Mouse (Mus musculus): ENCODE measurements around the gene Cdc7.

Gene Cdc7

DNA sequence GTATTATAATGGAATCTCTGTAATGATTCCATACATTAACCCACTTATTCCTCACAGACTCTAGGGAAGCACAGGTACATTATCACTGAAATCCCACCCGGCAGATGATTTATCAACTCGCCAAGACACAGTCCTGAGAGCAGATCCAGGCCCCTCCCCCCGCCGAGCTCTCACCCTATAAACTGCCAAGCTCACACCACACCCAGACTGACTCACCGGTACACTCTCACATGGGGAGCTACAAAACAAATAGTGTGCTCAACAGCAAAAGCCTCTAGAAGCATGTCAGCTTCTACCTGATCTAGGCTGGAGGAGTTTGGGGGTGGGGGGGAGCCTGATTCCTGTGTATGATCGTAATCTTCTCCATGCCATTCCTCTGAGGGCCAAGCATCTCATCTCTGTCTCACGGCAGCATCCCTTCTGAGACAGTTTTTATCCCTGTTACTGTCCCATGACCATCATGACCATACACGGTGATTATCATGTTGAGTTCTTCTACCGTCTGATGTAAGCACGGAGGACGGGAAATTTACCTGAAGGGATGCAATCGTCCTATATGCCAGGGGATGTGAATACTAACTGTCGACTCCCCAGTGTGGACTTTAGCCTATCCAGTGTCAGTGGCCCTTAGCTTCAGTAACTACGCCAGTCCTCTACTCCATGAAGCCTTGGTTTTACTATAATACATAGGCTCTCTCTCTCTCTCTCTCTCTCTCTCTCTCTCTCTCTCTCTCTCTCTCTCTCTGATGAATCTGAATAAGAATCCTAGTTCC lies 57.4 kb downstream of the Cdc7 start:
- in situ Hi-C loops (cut with MboI, MseI) = no loop called here

DNA sequence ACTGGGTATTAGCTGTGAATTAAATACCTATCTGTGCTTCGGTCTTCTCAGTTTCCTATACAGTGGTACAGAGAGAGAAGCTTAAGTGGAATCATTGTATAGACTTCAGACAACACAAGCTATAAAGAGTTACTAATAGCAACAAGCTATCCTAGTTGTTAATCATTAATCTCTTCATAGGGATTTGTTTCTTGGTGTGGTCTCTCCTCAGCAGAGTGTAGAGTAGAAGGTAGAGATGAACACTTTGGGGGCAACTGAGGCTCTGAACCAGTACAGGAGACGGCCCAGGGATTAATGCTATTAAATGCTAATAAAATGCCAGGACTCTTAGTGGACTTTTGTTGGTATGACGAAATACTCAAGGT lies 57.9 kb downstream of the Cdc7 start:
- in situ Hi-C loops (cut with MboI, MseI) = no loop called here

DNA sequence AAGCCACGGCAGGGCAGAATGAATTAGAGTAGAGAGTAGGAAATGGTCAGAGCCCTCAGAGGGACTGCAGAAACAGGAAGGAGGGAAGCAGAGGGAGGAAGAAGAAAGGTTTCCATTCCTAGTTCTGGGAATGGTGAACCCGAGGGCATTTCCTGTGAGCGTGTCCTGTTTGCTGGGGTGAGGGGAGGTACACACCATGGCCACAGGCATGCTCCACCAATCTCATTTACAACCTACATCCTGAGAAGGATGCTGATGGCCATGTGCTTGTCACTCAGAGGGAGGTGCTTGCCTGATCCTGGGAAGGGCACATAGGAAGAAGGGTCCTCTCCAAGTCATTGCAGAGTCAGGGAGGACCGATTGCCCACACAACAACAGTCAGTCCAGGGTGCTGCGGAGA lies 59.8 kb downstream of the Cdc7 start:
- in situ Hi-C loops (cut with MboI, MseI) = no loop called here

DNA sequence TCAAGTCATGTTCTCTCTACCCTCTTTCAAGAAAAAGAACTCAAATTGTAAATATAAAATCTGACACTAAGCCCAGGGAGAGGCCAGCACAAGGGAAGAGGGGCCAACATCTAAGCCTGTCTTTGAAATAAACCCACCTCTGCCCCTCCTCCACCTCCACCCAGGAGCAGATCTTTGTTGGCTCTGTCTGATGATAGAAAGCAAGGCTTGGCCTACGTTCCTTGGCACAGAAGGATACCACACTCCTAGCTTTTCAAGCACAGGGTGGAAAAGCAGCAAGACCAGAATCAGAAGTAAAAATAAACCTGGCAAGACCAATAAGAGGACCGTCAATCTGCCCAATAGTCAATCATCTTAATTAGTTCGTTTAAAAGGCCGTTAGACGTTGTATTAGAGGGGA lies 61.2 kb downstream of the Cdc7 start:
- in situ Hi-C loops (cut with MboI, MseI) = no loop called here

DNA sequence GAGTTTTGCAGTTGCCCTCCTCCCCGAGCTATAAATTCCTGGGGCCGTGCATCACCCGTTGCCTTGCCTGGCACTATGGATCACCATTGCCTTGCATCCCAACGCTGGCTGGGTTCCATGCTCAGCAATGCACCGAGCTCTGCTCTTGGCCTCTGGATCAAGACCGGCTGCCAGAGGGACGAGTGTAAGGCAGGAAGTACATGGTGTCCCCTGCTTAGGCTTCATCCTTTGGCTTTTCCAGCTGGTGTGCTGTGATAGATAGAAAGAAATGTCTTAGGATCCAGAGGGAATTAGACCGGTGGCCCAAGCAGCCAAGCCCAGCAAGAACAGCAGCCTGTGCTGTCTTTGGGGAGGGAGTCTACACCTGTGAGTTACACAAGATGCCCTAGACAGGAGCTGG lies 61.7 kb downstream of the Cdc7 start:
- in situ Hi-C loops (cut with MboI, MseI) = no loop called here

DNA sequence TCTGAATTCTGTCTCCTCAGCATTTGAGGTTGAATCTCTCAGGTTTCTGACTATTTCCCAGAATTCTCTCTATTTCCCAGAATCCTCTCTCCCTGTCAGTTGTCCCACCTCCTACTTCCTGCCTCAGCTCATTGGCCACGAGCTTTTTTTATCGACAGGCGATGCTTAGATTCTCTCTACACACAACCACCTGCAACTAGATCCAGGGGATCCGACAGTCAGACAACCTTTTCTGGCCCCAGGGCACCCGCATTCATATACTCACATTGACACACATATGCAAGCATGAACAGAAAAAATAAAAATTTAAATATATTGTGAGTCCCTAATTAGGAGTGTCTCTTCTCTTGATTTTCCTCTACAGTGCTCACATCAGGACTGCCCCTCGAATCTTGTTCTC lies 63.5 kb downstream of the Cdc7 start:
- in situ Hi-C loops (cut with MboI, MseI) = no loop called here

DNA sequence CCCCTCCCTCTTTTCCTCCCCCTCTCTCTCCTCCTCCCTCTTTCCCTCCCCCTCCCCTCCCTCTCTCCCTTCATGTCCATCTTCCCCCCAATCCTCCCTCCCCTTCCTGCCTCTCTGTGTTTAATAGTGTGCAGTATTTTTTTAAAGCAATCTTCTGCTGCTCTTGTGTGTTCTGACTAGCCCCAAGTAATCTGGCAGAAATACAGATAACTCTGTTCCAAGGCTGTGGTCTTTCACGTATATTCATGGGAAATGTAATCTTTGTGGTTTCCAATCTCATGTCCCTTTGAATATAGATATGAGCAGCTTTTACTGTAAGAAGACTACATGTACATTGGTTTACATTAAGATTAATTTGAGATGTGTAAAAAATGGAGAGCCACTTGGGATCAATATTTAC lies 64.4 kb downstream of the Cdc7 start:
- in situ Hi-C loops (cut with MboI, MseI) = no loop called here

DNA sequence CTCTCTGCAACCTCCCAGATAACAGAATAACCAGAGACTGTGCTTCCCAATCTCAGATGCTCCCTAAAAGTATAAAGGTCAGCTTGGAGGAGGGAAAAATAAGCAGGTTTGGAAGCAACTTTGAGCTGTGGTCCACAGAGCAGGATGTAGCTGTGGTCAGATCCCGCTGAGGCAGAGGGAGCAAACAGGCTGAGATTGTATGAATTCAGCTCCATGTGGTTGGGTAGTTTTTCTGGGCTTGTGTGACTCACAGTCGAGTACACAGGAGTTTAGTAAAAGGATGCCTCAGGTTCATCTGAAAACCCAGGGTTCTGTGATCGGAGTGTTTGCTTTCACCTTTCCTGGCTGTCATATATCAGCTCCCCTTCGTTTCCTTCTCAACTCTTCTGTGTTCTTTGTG lies 65.7 kb downstream of the Cdc7 start:
- in situ Hi-C loops (cut with MboI, MseI) = no loop called here

DNA sequence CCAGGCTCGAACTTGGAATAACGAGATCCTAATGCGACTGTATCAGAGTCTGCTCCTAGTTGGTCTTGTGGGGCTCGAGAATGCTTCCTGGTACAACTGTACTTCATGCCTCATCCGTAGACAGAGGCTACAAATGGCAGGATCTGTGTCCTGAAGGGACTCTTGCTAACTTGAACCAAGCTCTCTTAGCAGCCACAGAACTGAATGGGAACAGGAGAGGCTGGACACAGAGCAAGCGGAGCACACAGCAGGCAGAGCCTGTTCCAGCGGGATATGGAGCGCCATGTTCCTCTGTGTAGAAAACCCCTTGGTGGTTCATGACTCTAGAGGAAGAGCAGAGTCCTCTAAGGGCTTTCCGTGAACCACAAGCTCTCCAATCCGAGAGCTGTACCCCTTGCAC lies 66.7 kb downstream of the Cdc7 start:
- in situ Hi-C loops (cut with MboI, MseI) = no loop called here

Data from T-helper 2 cell (primary cell).